Mouse (Mus musculus) ES-E14 (cell line): ENCODE results near the gene Vmn1r51.

ENCODE experiments used
- CHD2 ChIP-seq: IDR thresholded peaks from 2 replicates; pipeline ENCODE4 v1.6.1; 2014; ENCODE audit warnings: mild to moderate bottlenecking, low read depth, low read length, inconsistent platforms
- ZNF384 ChIP-seq: IDR thresholded peaks from 2 replicates; pipeline ENCODE4 v1.6.1; 2012; ENCODE audit warnings: low read depth, low read length, inconsistent platforms

DNA sequence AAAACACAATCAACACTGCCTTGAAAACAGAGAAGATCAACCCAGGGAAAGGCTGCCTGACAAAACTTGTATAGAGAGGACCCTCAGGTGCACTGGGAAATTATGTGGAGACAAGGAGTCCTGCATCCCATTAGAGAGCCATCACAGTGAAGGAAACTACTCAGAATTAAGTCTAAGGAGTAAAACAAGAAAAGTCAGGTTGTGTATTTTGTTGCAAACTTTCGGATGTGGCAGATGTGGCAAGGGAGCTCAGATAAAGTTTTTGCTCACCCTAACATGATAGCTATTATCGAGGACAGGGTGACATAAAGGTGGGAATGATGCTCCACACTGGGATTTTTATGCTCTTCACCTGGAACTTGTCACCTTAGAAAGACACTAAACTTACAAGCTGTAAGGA is 52.1 kb downstream of the Vmn1r51 start, which contains the start of gene Vmn1r52:
- no peak for TF ChIP-seq CHD2
- TF ChIP-seq ZNF384, result no peak
